Mouse (Mus musculus) spleen, adult 10 weeks (tissue): ENCODE measurements around the gene Bax. TPM values are rescaled to one million over a fixed set of nuclear protein-coding genes. Genes with fewer than 3 reads are reported as not detected.

Experiments
- polyA plus RNA-seq: library from polyadenylated mRNA; stranded (reverse); fragments of 350-450 nt; fragmentation: Illumina TruSeq; extraction: RNeasy Lipid Tissue Mini Kit (QIAGEN cat#74804); gene quantifications from one replicate; pipeline ENCODE4 v1.2.3, GENCODE M21; 2015; ENCODE audit warnings: low replicate concordance; ENCODE audit not compliant: insufficient read depth

Gene Bax
- 41.1 TPM for polyA plus RNA-seq

DNA sequence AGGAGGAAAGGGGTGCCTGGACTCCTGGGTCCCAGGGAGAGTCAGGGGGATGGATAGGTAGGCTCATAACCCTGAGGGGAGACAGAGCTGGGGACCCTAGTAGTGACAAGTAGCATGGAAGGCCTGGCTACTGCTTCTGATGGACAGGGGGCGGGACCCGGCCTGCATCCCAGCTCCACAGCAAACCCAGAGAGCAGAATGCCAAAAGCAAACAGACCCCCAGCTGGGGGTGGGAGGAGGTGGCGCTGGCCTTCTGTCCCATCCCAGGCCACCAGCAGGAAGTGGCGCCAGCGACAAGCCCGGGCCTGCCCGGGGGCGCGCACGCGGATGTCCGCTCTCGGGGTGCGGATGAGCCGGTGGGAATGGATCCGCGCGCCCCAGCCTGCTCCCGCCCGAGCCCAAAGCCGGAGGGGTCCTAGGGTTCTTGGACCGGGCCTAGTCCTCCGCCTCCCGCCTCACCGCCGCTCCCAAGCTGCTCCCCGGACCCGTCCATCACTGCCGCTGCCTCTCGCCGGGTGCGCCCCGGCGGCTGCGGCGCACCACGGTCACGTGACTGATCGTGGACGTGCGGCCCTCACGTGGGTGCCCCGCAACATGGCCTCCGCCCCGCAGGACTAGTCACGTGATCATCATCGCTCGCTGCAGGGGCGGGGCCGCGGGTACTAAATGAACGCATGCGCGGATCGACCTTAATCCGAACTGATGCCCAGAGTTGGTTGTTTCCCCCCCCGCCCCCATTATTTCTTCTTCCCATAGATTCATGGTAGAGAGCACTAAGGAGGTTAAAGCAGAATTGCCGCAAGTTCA lies at the start of gene Bax:
Bax (minus strand) TSS at position 616 of the 807 bp plus-strand sequence.

DNA sequence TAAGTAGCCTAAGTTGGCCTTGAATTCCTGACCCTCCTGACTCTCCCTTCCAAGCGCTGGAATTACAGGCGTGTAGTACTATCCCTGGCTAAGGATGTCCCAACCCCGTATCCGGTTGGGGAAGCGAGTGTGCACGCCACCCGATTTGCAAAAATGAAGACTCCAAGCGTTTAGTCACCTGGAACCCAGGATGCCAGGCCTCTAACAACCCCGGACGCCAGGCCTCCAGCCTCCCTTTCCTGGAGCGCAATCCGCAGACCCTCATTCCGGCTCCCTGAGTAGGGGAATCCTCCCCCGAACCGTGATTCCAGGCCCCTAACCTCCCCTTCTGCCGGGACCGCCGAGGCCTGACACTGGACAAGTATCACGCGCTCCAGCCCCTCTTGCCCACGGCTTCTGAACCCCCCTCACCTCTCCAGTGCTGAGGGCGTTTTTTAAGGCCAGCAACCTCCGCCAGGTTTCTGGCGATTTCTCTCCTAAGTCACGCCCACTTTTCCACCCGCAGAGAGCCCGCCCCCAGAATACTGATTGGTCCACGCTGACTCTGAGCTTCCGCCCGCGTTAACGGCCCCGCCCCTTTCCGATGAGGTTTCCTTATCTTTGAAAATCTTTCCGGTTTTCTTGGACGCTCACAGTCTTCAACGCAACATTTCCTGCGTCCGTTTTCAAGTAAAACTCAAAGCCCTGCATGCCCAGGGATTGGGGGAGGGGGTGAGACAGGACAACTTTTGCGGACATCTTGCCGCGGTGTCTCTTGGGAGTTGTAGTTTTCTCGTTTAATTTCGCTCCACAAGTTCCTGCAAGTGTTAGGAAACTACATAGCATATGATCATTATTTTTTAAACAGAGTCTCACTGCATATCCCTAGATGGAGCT lies 43.5 kb upstream of the Bax start, which contains the start of gene Nucb1:
Nucb1 (minus strand) TSS at position 495 of the 876 bp plus-strand sequence.

DNA sequence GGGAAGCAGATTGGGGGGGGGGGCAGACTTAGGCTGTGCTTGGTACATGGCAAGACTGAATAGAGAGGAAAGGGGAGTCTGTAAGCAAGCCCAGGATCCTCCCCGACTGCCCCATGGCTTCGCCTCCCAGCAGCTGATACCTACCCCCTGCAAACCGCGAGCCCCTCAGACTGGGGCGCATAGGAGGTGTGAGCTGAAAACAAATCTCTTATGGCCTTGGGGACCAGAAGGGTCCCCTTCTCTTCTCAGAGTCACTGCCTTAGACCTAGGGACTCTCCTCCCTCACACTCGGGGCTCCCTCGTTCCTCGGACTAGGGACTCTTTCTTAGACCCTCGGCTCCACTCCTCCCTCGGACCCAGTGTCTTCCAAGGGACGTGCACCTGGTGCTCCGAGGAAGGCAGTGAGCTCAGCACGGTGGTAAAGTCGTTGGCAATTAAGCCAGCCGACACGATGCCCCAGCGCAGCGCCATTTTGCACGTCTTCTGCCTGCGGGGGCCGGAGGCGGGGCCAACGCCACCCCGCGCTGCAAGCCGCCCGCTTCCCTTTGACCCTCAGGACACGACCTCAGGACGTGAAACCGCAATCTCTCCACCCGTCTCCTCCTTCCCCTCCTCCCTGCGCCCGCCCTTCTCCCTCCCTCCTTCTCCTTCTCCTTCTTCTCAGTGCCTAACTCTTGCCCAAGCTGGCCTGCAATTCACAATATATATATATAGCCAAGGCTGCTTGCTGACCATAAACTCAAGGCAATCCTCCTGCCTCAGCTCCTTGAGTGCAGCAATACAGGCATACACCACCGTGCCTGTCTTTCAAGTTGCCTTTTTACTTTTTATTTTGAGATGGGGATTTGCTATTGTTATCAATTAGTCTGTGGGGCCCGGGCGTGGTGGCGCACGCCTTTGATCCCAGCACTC lies 21.9 kb upstream of the Bax start, which contains the start of gene Dhdh:
Dhdh (minus strand) TSS at position 513 of the 912 bp plus-strand sequence.

DNA sequence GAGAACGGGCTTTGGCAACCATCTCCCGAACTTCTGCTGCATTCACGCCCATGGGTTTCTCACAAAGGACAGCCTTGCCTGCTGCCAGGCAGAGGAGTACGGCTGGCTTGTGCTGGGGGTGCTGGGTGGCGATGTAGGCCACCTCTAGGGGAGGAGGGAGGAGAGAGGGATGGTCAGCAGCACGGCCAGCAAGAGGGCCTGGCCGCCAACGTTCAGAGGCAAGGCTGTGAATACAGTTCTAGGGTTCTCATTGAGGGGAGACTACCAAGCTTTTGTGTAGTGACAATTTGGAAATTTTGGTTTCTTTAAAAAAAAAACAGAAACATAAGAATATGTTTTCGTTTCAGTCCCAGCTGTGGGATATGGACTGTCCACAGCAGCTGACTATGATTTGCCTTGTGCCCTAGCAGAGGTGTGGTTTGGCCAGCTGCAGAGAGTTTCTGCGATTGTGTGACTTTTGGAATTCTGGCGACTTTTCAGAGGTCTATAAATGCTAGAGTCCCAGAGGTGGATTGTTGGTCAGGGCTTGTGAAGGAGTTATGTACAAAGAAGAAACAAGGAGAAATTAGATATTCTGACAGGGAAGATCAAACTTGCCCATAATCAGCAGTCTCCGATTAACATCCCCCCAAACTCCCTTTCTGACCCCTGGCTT lies 20.2 kb upstream of the Bax start, which contains the start of gene Gm45808:
Gm45808 (minus strand) TSS at position 51 of the 655 bp plus-strand sequence.

DNA sequence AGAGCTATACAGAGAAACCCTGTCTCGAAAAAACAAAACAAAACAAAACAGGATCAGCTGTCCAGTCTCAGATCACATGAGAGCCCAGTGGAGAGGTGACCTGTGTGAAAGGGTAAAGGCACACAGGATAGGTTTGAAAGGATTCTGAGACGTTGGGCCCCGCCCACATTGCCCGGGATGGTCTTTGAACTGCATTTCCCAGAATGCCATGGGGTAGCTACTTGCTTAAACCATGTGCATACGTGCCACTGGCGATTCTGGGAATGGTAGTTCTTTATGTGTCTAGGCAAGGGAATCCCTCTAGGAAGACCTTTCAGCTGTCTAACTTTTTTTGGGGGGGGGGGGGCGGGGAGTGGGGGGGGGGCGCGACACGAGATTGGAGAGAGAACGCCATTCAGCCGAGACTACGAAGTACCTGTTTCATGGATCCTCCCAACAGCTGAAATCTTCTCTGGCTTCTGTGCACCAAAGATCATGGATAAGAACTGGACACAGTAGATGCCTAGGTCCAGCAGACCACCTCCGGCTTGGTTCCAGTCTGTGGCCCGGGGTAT lies 14.8 kb upstream of the Bax start, which contains the start of gene Tulp2:
Tulp2 (plus strand) TSS at position 504 of the 554 bp plus-strand sequence.

DNA sequence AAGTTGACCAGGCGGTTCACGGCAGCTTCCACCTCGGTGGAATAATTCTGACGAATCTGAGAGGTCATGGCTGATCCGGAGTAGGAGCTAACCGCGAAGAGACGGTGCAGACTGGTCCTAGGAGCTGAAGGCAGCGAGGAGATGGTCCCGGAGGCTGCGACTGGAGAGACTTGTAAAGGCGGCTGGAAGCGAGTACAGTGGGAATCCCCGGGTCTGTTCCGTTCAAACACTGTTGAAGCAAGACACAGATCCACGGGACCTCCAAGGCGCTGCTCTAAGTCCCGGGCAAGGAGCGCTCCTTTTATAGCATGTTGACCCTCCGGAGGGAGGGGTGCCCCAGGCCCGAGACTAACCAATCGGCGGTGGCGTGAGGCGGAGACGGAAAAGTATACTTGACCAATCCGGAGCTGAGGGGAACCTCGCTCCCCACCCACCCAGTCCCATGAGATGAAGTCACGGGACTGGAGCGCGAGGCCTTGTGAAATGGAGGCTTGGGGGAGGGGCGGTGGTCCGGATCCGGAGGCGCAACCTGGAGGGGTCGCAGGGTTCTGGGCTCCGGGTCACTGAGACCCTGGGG lies 7.0 kb downstream of the Bax start, which contains the start of gene Ftl1:
Ftl1 (minus strand) TSS at position 321 of the 577 bp plus-strand sequence.

DNA sequence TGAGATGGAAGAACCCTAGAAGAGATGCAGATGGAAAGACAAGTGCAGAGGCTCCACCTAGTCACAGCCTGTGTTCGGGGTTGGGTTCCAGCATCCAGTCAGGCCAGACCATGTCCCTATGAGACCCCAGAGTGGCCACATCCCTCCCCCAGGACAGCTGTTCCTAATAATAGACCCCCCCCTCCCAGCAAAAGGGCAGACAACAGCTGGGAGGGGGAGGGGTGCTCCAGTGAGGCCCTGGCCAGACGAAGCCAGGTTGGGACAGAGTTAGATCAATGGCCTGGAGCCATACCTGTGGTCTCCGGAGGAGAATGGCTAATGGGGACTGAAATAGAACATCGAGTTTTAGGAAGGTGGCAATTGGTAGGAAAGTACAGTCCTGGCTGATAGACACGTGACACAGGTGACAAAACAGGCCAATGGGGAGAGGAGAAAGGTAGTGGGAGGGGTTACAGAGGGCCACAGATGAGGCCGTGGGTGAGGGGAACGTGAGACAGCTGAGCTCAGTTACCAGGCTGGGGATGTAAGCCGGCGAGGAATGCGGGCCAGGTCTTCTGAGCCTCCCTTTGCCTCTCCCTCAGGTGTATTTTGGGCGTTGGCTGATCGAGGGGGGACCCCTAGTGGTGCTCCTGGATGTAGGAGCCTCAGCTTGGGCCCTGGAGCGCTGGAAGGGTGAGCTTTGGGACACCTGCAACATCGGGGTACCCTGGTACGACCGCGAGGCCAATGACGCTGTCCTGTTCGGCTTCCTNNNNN lies 29.0 kb downstream of the Bax start, which contains the start of gene Ruvbl2:
Ruvbl2 (minus strand) TSS at position 576 of the 756 bp plus-strand sequence.

DNA sequence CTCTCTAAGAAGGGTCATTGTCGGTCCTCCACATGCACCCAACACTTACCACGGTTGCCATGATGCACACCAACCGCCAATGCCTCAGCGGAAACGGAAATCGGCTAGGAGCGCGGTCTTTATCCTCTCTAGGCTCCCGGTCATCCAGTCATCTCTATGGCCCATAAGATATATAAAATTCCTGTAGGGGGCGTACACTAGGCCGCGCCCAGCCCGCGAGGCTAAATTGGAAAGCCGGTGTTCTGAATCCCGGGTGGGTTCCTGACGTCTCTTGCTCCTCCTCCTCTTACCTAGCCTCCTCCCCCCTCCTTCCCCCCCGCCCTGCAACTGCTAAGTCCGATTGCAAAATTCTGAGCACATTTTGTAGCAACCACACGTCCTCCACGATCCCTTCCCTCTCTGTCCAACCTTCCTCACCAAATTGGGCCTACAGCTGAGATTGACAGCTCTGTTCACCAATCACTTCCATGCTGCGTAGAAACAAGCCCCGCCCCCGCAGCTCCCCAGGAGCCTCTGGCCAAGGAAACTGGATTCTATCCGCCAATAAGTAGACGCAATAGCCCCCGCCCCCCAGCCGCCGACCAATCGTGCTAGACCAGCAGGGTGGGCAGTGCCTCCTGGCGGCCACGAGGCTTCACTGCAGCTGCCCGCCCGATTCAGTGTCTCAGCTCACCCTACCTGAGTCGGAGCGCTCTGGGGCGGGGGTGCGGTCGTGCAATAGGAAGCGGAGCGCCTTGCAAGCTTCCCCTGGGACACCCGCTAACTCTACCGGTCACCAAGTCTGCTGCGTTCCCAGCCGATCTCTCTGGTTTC lies 32.3 kb downstream of the Bax start, which contains the start of gene Gys1:
Gys1 (plus strand) TSS at position 642 of the 813 bp plus-strand sequence.

DNA sequence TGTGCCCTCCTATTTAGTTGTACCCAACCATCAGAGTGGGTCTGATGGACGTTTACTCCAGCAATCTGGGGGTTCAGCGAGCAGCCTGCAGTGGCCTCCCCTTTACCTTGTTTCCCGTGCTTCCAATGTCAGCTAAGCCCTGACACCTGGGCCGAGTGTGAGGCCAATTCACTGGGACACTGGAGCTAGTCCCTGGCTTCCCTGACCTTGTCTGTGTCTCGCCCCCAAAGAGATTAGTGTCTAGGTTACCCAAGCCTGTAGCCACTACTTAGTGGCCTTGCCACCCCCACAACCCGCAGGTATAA lies 46.1 kb downstream of the Bax start, which contains the start of gene Lhb:
Lhb (plus strand) TSS at position 206 of the 305 bp plus-strand sequence.

DNA sequence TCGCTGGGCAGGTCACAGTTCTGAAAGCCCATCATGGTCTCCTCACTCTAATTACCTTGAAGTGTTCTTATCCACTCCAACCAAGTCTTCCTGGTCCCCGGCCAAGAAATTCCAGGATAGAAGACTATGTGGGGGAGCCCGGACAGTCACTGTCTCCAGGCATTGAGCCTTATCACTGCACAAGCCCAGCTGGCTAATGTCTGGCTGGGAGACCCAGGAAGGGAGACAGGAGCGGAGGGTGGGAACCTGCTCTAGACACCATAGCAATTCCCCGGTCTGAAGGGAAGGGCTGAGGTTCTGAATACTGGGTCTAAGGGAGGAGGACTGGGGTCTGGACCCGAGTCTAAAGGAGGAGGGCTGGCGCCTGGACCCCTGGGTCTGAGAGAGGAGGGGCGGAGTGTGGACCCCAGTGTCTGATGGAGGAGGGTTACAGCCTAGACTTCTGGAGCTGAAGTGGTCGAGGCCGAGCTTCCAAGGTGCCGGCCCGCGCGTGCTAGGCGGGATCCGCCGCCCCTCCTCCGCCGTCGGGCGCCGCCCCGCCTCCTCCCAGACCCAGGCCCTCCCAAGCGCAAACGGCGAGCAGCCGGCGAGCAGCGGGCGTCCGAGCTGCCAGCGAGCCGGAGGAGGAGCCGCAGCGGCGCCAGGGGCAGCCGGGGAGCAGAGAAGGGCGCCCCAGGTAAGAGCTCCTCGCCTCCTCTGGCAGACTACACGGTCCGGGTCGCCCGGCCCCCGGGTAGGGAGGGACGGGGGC lies 53.4 kb downstream of the Bax start, which contains the start of gene Ntf5:
Ntf5 (plus strand) TSS at position 583 of the 751 bp plus-strand sequence.

Other genes with a start within 250 kb of the Bax start
- gene Cd37, start 227.8 kb downstream of the Bax start, polyA plus RNA-seq, result 398 TPM
- gene Slc6a16, start 225.8 kb downstream of the Bax start, polyA plus RNA-seq, result not detected
- gene Slc6a21, start 189.4 kb downstream of the Bax start, polyA plus RNA-seq, result 0.97 TPM
- 3.5 TPM for gene Trpm4, start 133.1 kb downstream of the Bax start, polyA plus RNA-seq
- 0.15 TPM for gene Hrc, start 131.6 kb downstream of the Bax start, polyA plus RNA-seq
- 0.10 TPM for gene Ppfia3, start 99.9 kb downstream of the Bax start, polyA plus RNA-seq
- not detected for gene Lin7b, start 96.3 kb downstream of the Bax start, polyA plus RNA-seq
- 639 TPM for gene Snrnp70, start 71.2 kb downstream of the Bax start, polyA plus RNA-seq
- not detected for gene Kcna7, start 61.2 kb downstream of the Bax start, polyA plus RNA-seq
- not detected for gene Ntf5, start 53.2 kb downstream of the Bax start, polyA plus RNA-seq
- gene Lhb, start 46.1 kb downstream of the Bax start, polyA plus RNA-seq, result not detected
- 7.5 TPM for gene Gys1, start 32.1 kb downstream of the Bax start, polyA plus RNA-seq
- gene Ruvbl2, start 28.8 kb downstream of the Bax start, polyA plus RNA-seq, result 12.1 TPM
- gene Ftl1, start 7.0 kb downstream of the Bax start, polyA plus RNA-seq, result 761 TPM
- gene Tulp2, start 15.0 kb upstream of the Bax start, polyA plus RNA-seq, result 0.11 TPM
- not detected for gene Gm45808, start 19.9 kb upstream of the Bax start, polyA plus RNA-seq
- gene Dhdh, start 21.9 kb upstream of the Bax start, polyA plus RNA-seq, result 6.0 TPM
- 82.9 TPM for gene Nucb1, start 43.5 kb upstream of the Bax start, polyA plus RNA-seq
- 28.5 TPM for gene Ppp1r15a, start 59.4 kb upstream of the Bax start, polyA plus RNA-seq
- 3.0 TPM for gene Plekha4, start 59.4 kb upstream of the Bax start, polyA plus RNA-seq
- gene Hsd17b14, start 88.0 kb upstream of the Bax start, polyA plus RNA-seq, result 0.86 TPM
- gene Bcat2, start 103.3 kb upstream of the Bax start, polyA plus RNA-seq, result 27.9 TPM
- not detected for gene Fgf21, start 148.6 kb upstream of the Bax start, polyA plus RNA-seq
- 0.51 TPM for gene Fut1, start 150.4 kb upstream of the Bax start, polyA plus RNA-seq
- 0.46 TPM for gene Izumo1, start 154.9 kb upstream of the Bax start, polyA plus RNA-seq
- gene Rasip1, start 160.6 kb upstream of the Bax start, polyA plus RNA-seq, result 2.6 TPM
- 1.0 TPM for gene Mamstr, start 173.1 kb upstream of the Bax start, polyA plus RNA-seq
- gene Fut2, start 199.5 kb upstream of the Bax start, polyA plus RNA-seq, result not detected
- not detected for gene Ntn5, start 217.1 kb upstream of the Bax start, polyA plus RNA-seq
- 0.12 TPM for gene Sec1, start 227.5 kb upstream of the Bax start, polyA plus RNA-seq
- 0.83 TPM for gene Car11, start 232.9 kb upstream of the Bax start, polyA plus RNA-seq
- gene Dbp, start 238.2 kb upstream of the Bax start, polyA plus RNA-seq, result 14.8 TPM
- gene Rpl18, start 248.6 kb upstream of the Bax start, polyA plus RNA-seq, result 565 TPM